Mouse (Mus musculus) ES-E14 (cell line): ENCODE measurements around the gene Tmem144. TPM values are rescaled to one million over a fixed set of nuclear protein-coding genes. Genes with fewer than 3 reads are reported as not detected.
A peak's percentile ranks its signal among the peaks of the same experiment; 100 is the strongest.

ENCODE experiments used
- DNase-seq: peaks from one replicate; pipeline ENCODE4 v3.0.0-alpha.2; 2013; ENCODE audit warnings: low read depth, low spot score
- H3K27ac ChIP-seq: 2 replicates; pipeline ENCODE4 v1.5.1; 2012; ENCODE audit warnings: low read depth, mild to moderate bottlenecking, low read length, moderate library complexity, mixed read lengths; ENCODE audit not compliant: poor library complexity, insufficient read depth, severe bottlenecking
- H3K36me3 ChIP-seq: 2 replicates; pipeline ENCODE4 v1.6.1; 2012; ENCODE audit warnings: mild to moderate bottlenecking, low read length, moderate library complexity, mixed read lengths; ENCODE audit not compliant: control insufficient read depth, poor library complexity, insufficient read depth, severe bottlenecking
- H3K4me1 ChIP-seq, 2 experiments: fragments of 150-350 bp in 1 of 2; sonication (generic) in 1 of 2; 2 replicates each; pipeline ENCODE4 v1.6.1; 2012; ENCODE audit warnings: low read length in 2 of 2, mild to moderate bottlenecking in 1 of 2, mixed read lengths in 1 of 2; ENCODE audit not compliant: control insufficient read depth in 2 of 2, insufficient read depth in 2 of 2, poor library complexity in 1 of 2
- H3K4me3 ChIP-seq, 2 experiments: fragments of 150-350 bp in 1 of 2; sonication (generic) in 1 of 2; 2 replicates each; pipeline ENCODE4 v1.5.1; 2012; ENCODE audit warnings: low read length in 2 of 2, low read depth in 1 of 2, mild to moderate bottlenecking in 1 of 2, mixed read lengths in 1 of 2; ENCODE audit not compliant: insufficient read depth in 1 of 2, poor library complexity in 1 of 2, severe bottlenecking in 1 of 2
- H3K9ac ChIP-seq: 2 replicates; pipeline ENCODE4 v1.6.1; 2012; ENCODE audit warnings: low read depth, mild to moderate bottlenecking, low read length, mixed read lengths; ENCODE audit not compliant: poor library complexity, insufficient read depth, severe bottlenecking
- H3K9me3 ChIP-seq: fragments of 150-350 bp; sonication (generic); 2 replicates; pipeline ENCODE4 v1.6.1; 2012; ENCODE audit warnings: low read depth, mild to moderate bottlenecking, low read length; ENCODE audit not compliant: control insufficient read depth, insufficient read depth
- CHD2 ChIP-seq: IDR thresholded peaks from 2 replicates; pipeline ENCODE4 v1.6.1; 2014; ENCODE audit warnings: mild to moderate bottlenecking, low read depth, low read length, inconsistent platforms
- HCFC1 ChIP-seq: IDR thresholded peaks from 2 replicates; pipeline ENCODE4 v1.6.1; 2012; ENCODE audit warnings: low read length, inconsistent platforms, borderline replicate concordance; ENCODE audit not compliant: insufficient read depth
- MAFK ChIP-seq: IDR thresholded peaks from 2 replicates; pipeline ENCODE4 v1.6.1; 2014; ENCODE audit warnings: mild to moderate bottlenecking, low read depth, low read length, inconsistent platforms; ENCODE audit not compliant: insufficient read depth
- ZC3H11A ChIP-seq: IDR thresholded peaks from 2 replicates; pipeline ENCODE4 v1.6.1; 2012; ENCODE audit warnings: low read depth, mild to moderate bottlenecking, inconsistent platforms, low read length, borderline replicate concordance
- ZNF384 ChIP-seq: IDR thresholded peaks from 2 replicates; pipeline ENCODE4 v1.6.1; 2012; ENCODE audit warnings: low read depth, low read length, inconsistent platforms
- in situ Hi-C, 2 experiments: fragments of 600-800 bp; cut with MboI; formaldehyde crosslinking; loops; one replicate each; pipeline ENCODE4 v1.15.1; 2025; ENCODE audit warnings: low sequenced_read_pairs in 2 of 2, inconsistent platforms in 1 of 2; ENCODE audit not compliant: unreplicated experiment in 2 of 2
- total RNA-seq: library from RNA; depleted of rRNA; stranded (reverse); fragments of 300-350 nt; gene quantifications from 2 replicates; pipeline ENCODE4 v1.2.3, GENCODE M21; 2012; rRNA removed

Tmem144 gene
- total RNA-seq, 1 experiment = 5.4 TPM

GRCm38 (mm10) chr3:79783630-79784361 is 68.8 kb downstream of the Tmem144 start:
- no peak overlapping the region for H3K9ac ChIP-seq
- no peaks in the 10 kb centered on the region for H3K36me3 ChIP-seq
- no peaks in the 10 kb centered on the region for H3K9me3 ChIP-seq
- H3K27ac ChIP-seq = no peak overlapping the region
- in situ Hi-C loops = no loop called here
- TF ChIP-seq ZNF384 (no peak), MAFK (no peak), CHD2 (no peak), ZC3H11A (no peak), HCFC1 (no peak)
- H3K4me1 ChIP-seq = peaks cover 2% of the 10 kb centered on the region in 2 experiments; a peak in 1 of 4 replicates
- H3K4me3 ChIP-seq = peak overlapping the region; percentile 37 to 50; a peak in 2 of 4 replicates
- no peak for DNase-seq

- no peak for TF ChIP-seq CHD2
- TF ChIP-seq MAFK = no peak
- TF ChIP-seq ZNF384 = no peak
- no peak for TF ChIP-seq ZC3H11A
- TF ChIP-seq HCFC1 = no peak
- in situ Hi-C loops = no loop called here
- no peaks in the 10 kb centered on the region for H3K9me3 ChIP-seq
- no peak overlapping the region for H3K4me3 ChIP-seq
- no peak overlapping the region for H3K9ac ChIP-seq
- no peaks in the 10 kb centered on the region for H3K4me1 ChIP-seq
- no peak overlapping the region for H3K27ac ChIP-seq
- no peaks in the 10 kb centered on the region for H3K36me3 ChIP-seq
- no peak for DNase-seq
Observed at GRCm38 (mm10) chr3:79772701-79773100, 79.9 kb downstream of the Tmem144 start.

Other genes with a start within 250 kb of the Tmem144 start
- gene 4930579G24Rik, start 223.7 kb downstream of the Tmem144 start, total RNA-seq = 4.9 and 6.2 TPM in 2 replicates
- 17.3 and 19.5 TPM in 2 replicates for gene Etfdh, start 223.3 kb downstream of the Tmem144 start, total RNA-seq
- 0.04 TPM in 1 of 2 replicates, not detected in the other for gene Rxfp1, start 114.9 kb downstream of the Tmem144 start, total RNA-seq
- gene Fam198b, start 31.8 kb upstream of the Tmem144 start, total RNA-seq = 14.2 and 16.5 TPM in 2 replicates